Mouse (Mus musculus) thymus, adult 2 months (tissue): ENCODE measurements around the gene Dnase2b. TPM values are rescaled to one million over a fixed set of nuclear protein-coding genes. Genes with fewer than 3 reads are reported as not detected.

ENCODE experiments used
- DNase-seq: peaks from one replicate; pipeline ENCODE4 v3.0.0; 2021
- H3K27ac ChIP-seq: fragments of 200-500 bp; 2 replicates; pipeline ENCODE4 v1.5.1; 2012; ENCODE audit warnings: low read length, control low read depth; ENCODE audit not compliant: control insufficient read depth, insufficient read depth
- H3K27me3 ChIP-seq: fragments of 200-500 bp; 2 replicates; pipeline ENCODE4 v1.6.1; 2012; ENCODE audit warnings: mild to moderate bottlenecking, low read length, moderate library complexity, mixed read lengths; ENCODE audit not compliant: control insufficient read depth, insufficient read depth
- H3K36me3 ChIP-seq: fragments of 200-500 bp; 2 replicates; pipeline ENCODE4 v1.6.1; 2012; ENCODE audit warnings: mild to moderate bottlenecking, low read length, moderate library complexity; ENCODE audit not compliant: control insufficient read depth, insufficient read depth
- H3K4me1 ChIP-seq: fragments of 200-500 bp; replicated peaks from 2 replicates; pipeline ENCODE4 v1.6.1; 2012; ENCODE audit warnings: low read length; ENCODE audit not compliant: control insufficient read depth, insufficient read depth
- H3K4me3 ChIP-seq: fragments of 200-500 bp; 2 replicates; pipeline ENCODE4 v1.5.1; 2012; ENCODE audit warnings: mild to moderate bottlenecking, low read length, control low read depth, moderate library complexity; ENCODE audit not compliant: control insufficient read depth, insufficient read depth
- CTCF ChIP-seq: fragments of 200-500 bp; IDR thresholded peaks from 2 replicates; pipeline ENCODE4 v1.5.1; 2012; ENCODE audit warnings: mild to moderate bottlenecking, control low read depth, low read length, moderate library complexity, borderline replicate concordance; ENCODE audit not compliant: control insufficient read depth, poor library complexity, insufficient read depth; ENCODE audit errors: extremely low read depth
- POLR2A ChIP-seq: fragments of 200-500 bp; IDR thresholded peaks from 2 replicates; pipeline ENCODE4 v1.6.1; 2012; ENCODE audit warnings: mild to moderate bottlenecking, low read length, control low read depth, moderate library complexity; ENCODE audit not compliant: control insufficient read depth, poor library complexity, insufficient read depth; ENCODE audit errors: extremely low read depth
- WGBS: fragments of 180-500 bp; shearing (Covaris S2); methylation state at CpG from one replicate; pipeline ENCODE4 v1.1.7; 2018; 5-methylcytosine and 5-hydroxymethylcytosine counted together
- polyA plus RNA-seq: library from polyadenylated mRNA; depleted of rRNA; stranded (reverse); fragments of >200 nt; gene quantifications from 2 replicates; pipeline ENCODE4 v1.2.3, GENCODE M21; 2012

Dnase2b gene
- polyA plus RNA-seq, 1 experiment = not detected

DNA sequence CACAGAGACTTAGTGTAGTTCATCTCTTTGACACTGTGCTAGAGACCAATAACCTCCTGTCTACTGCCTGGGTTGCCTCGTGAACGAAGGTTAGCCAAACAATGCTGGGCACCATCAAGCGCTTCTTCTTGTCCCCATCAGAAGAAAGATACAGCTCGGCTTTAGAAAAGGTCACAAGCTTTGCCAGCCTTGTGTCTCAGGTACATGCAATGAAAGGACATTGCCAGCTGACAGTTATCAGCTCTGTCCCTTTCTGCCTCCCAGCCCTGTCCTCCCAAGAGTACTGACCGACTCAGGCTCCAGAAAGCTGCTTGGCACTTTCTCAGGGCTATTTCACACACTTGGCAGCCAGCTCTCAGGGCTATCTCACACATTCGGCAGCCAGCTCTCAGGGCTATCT lies 20.0 kb downstream of the Dnase2b start:
- Histone ChIP-seq H3K4me1 (no peaks in the 10 kb centered on the region), H3K36me3 (no peaks in the 10 kb centered on the region), H3K4me3 (no peak overlapping the region), H3K27ac (no peak overlapping the region), H3K27me3 (no peaks in the 10 kb centered on the region)
- no peak for TF ChIP-seq POLR2A
- no peak for TF ChIP-seq CTCF
- WGBS = 95% methylated on average over 6 of the region's 6 CpGs
- DNase-seq = no peak

DNA sequence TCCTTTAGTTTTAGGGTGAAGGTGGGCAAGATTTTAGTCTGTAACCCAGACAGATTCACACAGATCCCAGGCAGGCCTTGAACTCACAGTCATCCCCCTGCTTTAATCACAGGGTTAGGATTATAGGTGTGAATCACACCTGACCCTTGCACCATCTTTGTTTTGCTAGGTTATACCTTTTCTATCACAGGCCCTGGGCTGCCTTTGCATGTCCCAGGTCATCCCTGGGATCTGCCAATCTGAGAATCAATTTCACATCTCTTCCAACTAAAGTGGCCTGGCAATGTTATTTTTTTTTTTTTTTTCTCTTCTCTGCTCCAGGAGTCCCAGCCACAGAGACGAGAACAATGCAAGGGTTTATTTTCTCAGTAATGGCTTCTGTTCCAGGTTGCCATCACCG lies 23.8 kb downstream of the Dnase2b start:
- Histone ChIP-seq H3K4me1 (no peaks in the 10 kb centered on the region), H3K27ac (no peak overlapping the region), H3K36me3 (no peaks in the 10 kb centered on the region), H3K27me3 (no peaks in the 10 kb centered on the region), H3K4me3 (no peak overlapping the region)
- DNase-seq = no peak
- no peak for TF ChIP-seq POLR2A
- no peak for TF ChIP-seq CTCF
- WGBS = 94% methylated on average over 2 of the region's 2 CpGs

DNA sequence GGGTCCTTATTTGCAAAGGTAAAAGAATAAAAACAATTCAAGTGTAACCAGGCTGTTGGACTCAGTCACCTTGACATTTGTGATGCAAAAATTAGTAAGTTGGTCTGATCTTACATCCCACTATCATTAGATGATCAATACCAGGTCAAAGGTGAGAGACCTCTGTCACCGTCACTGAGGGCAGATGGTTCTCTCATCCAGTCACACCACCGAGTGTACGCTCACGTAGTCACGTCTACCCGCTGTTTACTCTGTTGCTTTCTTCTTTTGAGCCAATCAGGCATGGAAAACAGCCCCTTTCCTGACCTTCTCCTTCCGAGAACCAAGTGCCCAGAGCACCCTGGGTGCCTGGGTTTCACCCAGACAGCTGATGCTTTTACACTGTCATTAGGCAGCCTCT lies 24.2 kb downstream of the Dnase2b start:
- Histone ChIP-seq H3K4me1 (no peaks in the 10 kb centered on the region), H3K4me3 (no peak overlapping the region), H3K27me3 (no peaks in the 10 kb centered on the region), H3K36me3 (no peaks in the 10 kb centered on the region), H3K27ac (no peak overlapping the region)
- WGBS = 97% methylated on average over 7 of the region's 7 CpGs
- TF ChIP-seq POLR2A (no peak), CTCF (no peak)
- DNase-seq = no peak

DNA sequence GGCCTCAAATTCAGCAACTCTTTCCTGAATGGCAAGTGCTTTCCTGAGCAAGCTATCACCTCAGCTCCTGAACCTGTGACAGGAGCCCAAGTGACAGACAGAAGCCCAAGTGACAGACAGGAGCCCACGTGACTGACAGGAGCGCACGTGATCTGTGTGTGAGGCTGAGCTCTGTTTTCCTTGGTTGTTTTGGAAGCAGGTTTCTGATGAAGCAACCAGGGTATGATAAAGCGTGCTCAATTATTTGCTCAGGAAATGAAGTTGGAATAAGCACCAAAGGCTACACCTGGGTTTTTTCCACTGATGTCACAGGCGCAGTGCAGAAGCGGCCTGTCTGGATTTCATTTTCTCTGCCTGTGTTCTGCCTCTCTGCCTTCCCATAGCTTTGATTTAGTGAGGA lies 25.9 kb downstream of the Dnase2b start:
- H3K36me3 ChIP-seq = no peaks in the 10 kb centered on the region
- TF ChIP-seq CTCF = no peak
- H3K27me3 ChIP-seq = no peaks in the 10 kb centered on the region
- H3K4me3 ChIP-seq = no peak overlapping the region
- H3K27ac ChIP-seq = no peak overlapping the region
- H3K4me1 ChIP-seq = no peaks in the 10 kb centered on the region
- 95% methylated on average over 6 of the region's 6 CpGs for WGBS
- DNase-seq = no peak

DNA sequence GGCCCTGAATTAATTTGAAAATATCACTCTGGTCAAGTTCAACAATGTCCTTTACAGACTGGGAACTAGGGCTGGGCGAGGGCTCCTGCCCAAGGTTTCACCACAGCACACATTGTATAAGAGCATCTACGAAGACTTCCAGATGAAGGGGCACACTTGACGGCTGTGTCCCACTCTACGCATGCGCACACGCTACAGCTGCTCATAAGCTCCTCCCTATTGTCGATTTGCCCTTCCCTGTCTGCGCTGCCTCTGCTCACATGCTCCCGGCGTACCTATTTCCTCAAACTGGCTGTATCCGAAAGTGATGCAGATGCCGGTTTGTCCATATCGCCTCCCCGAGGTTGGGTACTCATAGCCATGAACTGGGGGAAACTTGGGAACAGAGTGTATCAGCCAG lies 28.8 kb downstream of the Dnase2b start:
- Histone ChIP-seq H3K4me3 (no peak overlapping the region), H3K4me1 (peaks cover 4% of the 10 kb centered on the region), H3K27me3 (no peaks in the 10 kb centered on the region), H3K27ac (no peak overlapping the region), H3K36me3 (no peaks in the 10 kb centered on the region)
- TF ChIP-seq POLR2A = no peak
- TF ChIP-seq CTCF = no peak
- no peak for DNase-seq
- WGBS = 97% methylated on average over 14 of the region's 14 CpGs

DNA sequence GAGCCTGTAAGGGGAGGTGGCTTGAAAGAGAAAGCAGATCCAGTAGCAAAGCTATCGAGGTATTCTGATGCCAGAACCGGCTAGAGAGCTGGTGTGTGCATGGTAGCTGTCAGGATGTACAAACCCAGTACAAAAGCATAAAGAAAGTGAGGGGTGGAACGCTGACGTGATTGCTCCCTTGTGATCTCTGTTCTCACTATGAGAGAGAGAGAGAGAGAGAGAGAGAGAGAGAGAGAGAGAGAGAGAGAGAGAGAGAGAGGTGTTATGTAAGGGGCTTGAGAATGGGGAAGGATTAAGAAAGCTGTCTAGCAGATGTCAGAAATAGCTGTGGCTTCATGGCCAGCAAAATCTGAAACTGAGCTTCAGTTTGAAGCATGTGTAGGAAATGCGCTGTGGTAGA lies 31.5 kb downstream of the Dnase2b start:
- no peaks in the 10 kb centered on the region for H3K27me3 ChIP-seq
- WGBS = 4% methylated on average over 5 of the region's 5 CpGs
- H3K4me3 ChIP-seq = no peak overlapping the region
- H3K27ac ChIP-seq = no peak overlapping the region
- TF ChIP-seq POLR2A = no peak
- no peak for TF ChIP-seq CTCF
- peaks cover 4% of the 10 kb centered on the region for H3K4me1 ChIP-seq
- DNase-seq = no peak
- no peaks in the 10 kb centered on the region for H3K36me3 ChIP-seq

DNA sequence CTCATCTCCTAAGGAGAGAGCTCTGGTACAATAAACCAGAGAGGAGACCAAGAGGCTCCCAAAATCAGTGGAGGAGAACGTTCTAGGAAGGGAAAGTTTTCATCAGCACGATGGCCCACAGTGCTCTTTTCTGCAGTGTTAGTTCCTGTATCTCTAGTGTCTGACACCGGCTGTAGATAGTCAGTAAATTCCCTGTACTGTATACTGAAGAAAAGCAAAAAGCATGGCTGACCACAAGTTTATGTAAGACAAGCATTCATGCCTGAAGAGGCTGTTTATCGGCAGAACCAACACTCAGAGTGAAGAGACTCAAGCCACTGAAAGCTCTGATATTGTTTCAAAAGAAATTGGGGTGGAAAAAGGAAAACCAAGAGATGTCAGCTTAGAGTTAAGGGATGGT lies 31.9 kb downstream of the Dnase2b start:
- no peak for TF ChIP-seq POLR2A
- no peak for TF ChIP-seq CTCF
- Histone ChIP-seq H3K4me3 (no peak overlapping the region), H3K4me1 (peaks cover 4% of the 10 kb centered on the region), H3K27me3 (no peaks in the 10 kb centered on the region), H3K27ac (no peak overlapping the region), H3K36me3 (no peaks in the 10 kb centered on the region)
- whole genome bisulfite sequencing = 15% methylated on average over 4 of the region's 4 CpGs
- no peak for DNase-seq
